Mouse (Mus musculus): Measurements from ENCODE around the gene Nudt4.

GRCm38 (mm10) chr10:95530551-95531121, 33.3 kb downstream of the Nudt4 start:
- TF ChIP-seq CTCF (IDR thresholded peaks at IDR 0.05; ENCODE audit: control insufficient read depth, insufficient read depth, insufficient read length) (no peak), MYOD1 (IDR thresholded peaks at IDR 0.05; ENCODE audit: control insufficient read depth, insufficient read length, low read depth) (no peak), MYOG (IDR thresholded peaks at IDR 0.05; ENCODE audit: control insufficient read depth, extremely low read depth, insufficient read length) (no peak)

Data from C2C12 (cell line).